Mouse (Mus musculus) brain, embryonic 14.5 days (tissue): Measurements from ENCODE around the gene Pabpn1.

ENCODE experiments used
- CTCF ChIP-seq: fragments of 200-500 bp; IDR thresholded peaks from 2 replicates; pipeline ENCODE4 v1.5.1; 2012; ENCODE audit warnings: inconsistent platforms, mild to moderate bottlenecking, moderate library complexity, borderline replicate concordance; ENCODE audit not compliant: insufficient read depth, insufficient read length; ENCODE audit errors: extremely low read depth
- POLR2A ChIP-seq: fragments of 200-500 bp; IDR thresholded peaks from 2 replicates; pipeline ENCODE4 v1.6.1; 2012; ENCODE audit warnings: mild to moderate bottlenecking, inconsistent platforms, borderline replicate concordance; ENCODE audit not compliant: poor library complexity, insufficient read depth, insufficient read length, severe bottlenecking; ENCODE audit errors: extremely low read depth

- TF ChIP-seq POLR2A (no peak), CTCF (no peak)
Measured at GRCm38 (mm10) chr14:54912109-54912850, 20.0 kb downstream of the Pabpn1 start.
